Mouse (Mus musculus) kidney, adult 2 months (tissue): ENCODE data around the gene Slc25a30. TPM values are rescaled to one million over a fixed set of nuclear protein-coding genes. Genes with fewer than 3 reads are reported as not detected.

ENCODE experiments used
- DNase-seq: peaks from one replicate; pipeline ENCODE4 v3.0.0; 2021
- H3K27ac ChIP-seq: fragments of 200-500 bp; 2 replicates; pipeline ENCODE4 v1.5.1; 2012; ENCODE audit warnings: low read depth, low read length, control low read depth, inconsistent platforms; ENCODE audit not compliant: insufficient read depth
- H3K27me3 ChIP-seq: fragments of 200-500 bp; replicated peaks from 2 replicates; pipeline ENCODE4 v1.6.1; 2012; ENCODE audit warnings: mild to moderate bottlenecking, moderate library complexity, low read length, inconsistent platforms; ENCODE audit not compliant: control insufficient read depth, insufficient read depth
- H3K36me3 ChIP-seq: fragments of 200-500 bp; 2 replicates; pipeline ENCODE4 v1.6.1; 2012; ENCODE audit warnings: mild to moderate bottlenecking, moderate library complexity, low read length, inconsistent platforms; ENCODE audit not compliant: control insufficient read depth, insufficient read depth
- H3K4me1 ChIP-seq: fragments of 200-500 bp; 2 replicates; pipeline ENCODE4 v1.6.1; 2011; ENCODE audit warnings: low read length; ENCODE audit not compliant: control insufficient read depth, insufficient read depth
- H3K4me3 ChIP-seq: fragments of 200-500 bp; 2 replicates; pipeline ENCODE4 v1.5.1; 2011; ENCODE audit warnings: mild to moderate bottlenecking, low read depth, low read length, control low read depth; ENCODE audit not compliant: insufficient read depth
- CTCF ChIP-seq: fragments of 200-500 bp; conservative IDR thresholded peaks from 2 replicates; pipeline ENCODE4 v1.5.1; 2011; ENCODE audit warnings: low read depth, mild to moderate bottlenecking, control low read depth, low read length, moderate library complexity, mixed read lengths; ENCODE audit not compliant: insufficient read depth, insufficient read length
- POLR2A ChIP-seq: fragments of 200-500 bp; IDR thresholded peaks from one replicate; pipeline ENCODE4 v1.6.1; 2011; ENCODE audit warnings: low read depth, low read length, control low read depth
- WGBS: fragments of 180-500 bp; shearing (Covaris S2); methylation state at CpG from one replicate; pipeline ENCODE4 v1.1.7; 2018; 5-methylcytosine and 5-hydroxymethylcytosine counted together
- polyA plus RNA-seq: library from polyadenylated mRNA; depleted of rRNA; stranded (reverse); fragments of >200 nt; gene quantifications from 2 replicates; pipeline ENCODE4 v1.2.3, GENCODE M21; 2012

Slc25a30 gene
- polyA plus RNA-seq, 1 experiment: 29.6 TPM

- Histone ChIP-seq H3K4me3 (no peak overlapping the region), H3K4me1 (peaks cover 8% of the 10 kb centered on the region), H3K27me3 (no peaks in the 10 kb centered on the region), H3K27ac (no peak overlapping the region), H3K36me3 (no peaks in the 10 kb centered on the region)
- WGBS: 89% methylated on average over 2 of the region's 2 CpGs
- TF ChIP-seq CTCF: no peak
- TF ChIP-seq POLR2A: no peak
- no peak for DNase-seq
These were observed 31.7 kb upstream of the Slc25a30 start for GRCm38 (mm10) chr14:75818528-75818927.

DNA sequence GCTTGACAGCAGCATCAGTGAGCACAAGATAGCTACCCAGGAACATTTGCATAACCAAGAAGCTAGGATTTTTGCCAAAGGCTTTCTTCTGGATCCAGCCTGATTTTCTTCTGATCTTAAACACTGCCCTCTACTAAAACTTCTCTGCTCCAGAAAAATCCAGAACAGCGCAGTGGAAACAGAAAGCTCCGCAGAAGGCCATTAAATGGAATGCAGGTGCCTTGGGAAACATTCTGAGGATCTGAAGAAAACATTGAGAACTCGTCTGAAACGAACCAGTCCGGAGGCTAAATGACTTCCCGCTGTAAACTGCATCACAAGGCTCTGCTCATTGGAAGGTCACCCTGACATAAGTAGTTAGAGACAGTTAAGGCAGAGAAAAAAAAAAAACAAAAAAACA lies 23.1 kb upstream of the Slc25a30 start:
- no peak overlapping the region for H3K4me3 ChIP-seq
- H3K27me3 ChIP-seq: no peaks in the 10 kb centered on the region
- 40% methylated on average over 6 of the region's 6 CpGs for WGBS
- TF ChIP-seq CTCF (no peak), POLR2A (no peak)
- H3K4me1 ChIP-seq: peaks cover 11% of the 10 kb centered on the region
- no peaks in the 10 kb centered on the region for H3K36me3 ChIP-seq
- peak overlapping the region; percentile 29; the same call in 1 of the 2 replicates for H3K27ac ChIP-seq
- peak; percentile 70 for DNase-seq

- Histone ChIP-seq H3K4me3 (no peak overlapping the region), H3K27me3 (no peaks in the 10 kb centered on the region), H3K27ac (peak overlapping the region; percentile 14; the same call in 1 of the 2 replicates), H3K36me3 (no peaks in the 10 kb centered on the region), H3K4me1 (peaks cover 17% of the 10 kb centered on the region; the same call in 1 of the 2 replicates)
- 23% methylated on average over 8 of the region's 8 CpGs for WGBS
- DNase-seq: peak; percentile 91
- TF ChIP-seq POLR2A (no peak), CTCF (peak; percentile 46)
These were observed 21.0 kb upstream of the Slc25a30 start for GRCm38 (mm10) chr14:75807800-75808199.

- no peak for TF ChIP-seq CTCF
- Histone ChIP-seq H3K4me3 (no peak overlapping the region), H3K27me3 (no peaks in the 10 kb centered on the region), H3K27ac (peak overlapping the region; percentile 85), H3K36me3 (no peaks in the 10 kb centered on the region), H3K4me1 (peaks cover 38% of the 10 kb centered on the region)
- WGBS: 19% methylated on average over 5 of the region's 5 CpGs
- peak; percentile 91 for DNase-seq
These were observed 11.0 kb upstream of the Slc25a30 start for GRCm38 (mm10) chr14:75797769-75798386.

DNA sequence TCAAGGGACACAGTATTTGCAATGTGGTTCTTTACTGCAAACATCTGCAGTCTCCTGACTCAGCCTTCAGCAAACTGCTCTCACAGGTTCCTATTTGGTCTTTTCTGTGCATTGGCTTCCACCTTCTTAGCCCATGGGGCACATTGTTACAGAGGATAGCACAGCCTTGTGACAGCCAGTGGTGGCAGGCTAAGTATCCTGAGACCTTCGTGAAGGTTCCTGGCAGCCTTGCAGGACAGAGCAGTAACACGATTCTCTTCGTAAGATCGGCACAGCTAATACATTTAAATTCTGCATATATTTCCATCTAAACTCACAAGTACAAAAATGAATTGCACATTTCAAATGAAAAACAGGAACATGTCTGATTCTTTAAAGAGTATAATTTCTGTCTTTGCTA lies 9.1 kb upstream of the Slc25a30 start:
- Histone ChIP-seq H3K4me3 (no peak overlapping the region), H3K4me1 (peaks cover 24% of the 10 kb centered on the region), H3K36me3 (no peaks in the 10 kb centered on the region), H3K27ac (no peak overlapping the region), H3K27me3 (no peaks in the 10 kb centered on the region)
- no peak for TF ChIP-seq CTCF
- TF ChIP-seq POLR2A: no peak
- WGBS: 74% methylated on average over 4 of the region's 4 CpGs
- no peak for DNase-seq

DNA sequence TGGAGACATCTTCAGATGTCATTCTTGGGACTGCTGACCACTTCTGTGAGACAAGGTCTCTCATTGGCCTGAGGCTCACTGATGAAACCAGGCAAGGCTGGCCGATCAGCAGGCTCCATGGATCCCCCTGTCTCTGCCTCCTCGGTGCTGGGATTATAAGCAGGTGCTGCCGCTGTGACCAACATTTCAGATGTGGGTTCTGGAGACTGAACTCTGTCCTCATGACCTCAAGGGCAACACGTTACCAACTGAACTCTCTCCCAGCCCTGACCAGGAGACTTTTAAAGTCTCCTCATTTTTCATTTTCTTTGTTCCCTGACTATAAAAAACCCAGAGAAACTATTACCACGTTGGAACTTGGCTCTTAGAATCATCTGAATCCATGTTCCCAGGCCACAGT lies 7.9 kb upstream of the Slc25a30 start:
- 27% methylated on average over 5 of the region's 5 CpGs for WGBS
- TF ChIP-seq CTCF (no peak), POLR2A (no peak)
- peak overlapping the region; percentile 98 for H3K27ac ChIP-seq
- H3K27me3 ChIP-seq: no peaks in the 10 kb centered on the region
- H3K36me3 ChIP-seq: no peaks in the 10 kb centered on the region
- H3K4me1 ChIP-seq: peaks cover 24% of the 10 kb centered on the region
- H3K4me3 ChIP-seq: no peak overlapping the region
- peak; percentile 70 for DNase-seq

GRCm38 (mm10) chr14:75794324-75794723 lies 7.5 kb upstream of the Slc25a30 start:
- no peaks in the 10 kb centered on the region for H3K27me3 ChIP-seq
- WGBS: 41% methylated on average over 6 of the region's 6 CpGs
- no peak overlapping the region for H3K4me3 ChIP-seq
- no peaks in the 10 kb centered on the region for H3K36me3 ChIP-seq
- H3K4me1 ChIP-seq: peaks cover 24% of the 10 kb centered on the region
- TF ChIP-seq CTCF (no peak), POLR2A (no peak)
- peak; percentile 76 for DNase-seq
- peak overlapping the region; percentile 98 for H3K27ac ChIP-seq

GRCm38 (mm10) chr14:75793110-75793509 lies 6.3 kb upstream of the Slc25a30 start:
- Histone ChIP-seq H3K4me1 (peaks cover 22% of the 10 kb centered on the region), H3K27me3 (no peaks in the 10 kb centered on the region), H3K4me3 (no peak overlapping the region), H3K36me3 (no peaks in the 10 kb centered on the region), H3K27ac (no peak overlapping the region)
- no peak for DNase-seq
- TF ChIP-seq POLR2A (no peak), CTCF (no peak)
- WGBS: 90% methylated on average over 4 of the region's 4 CpGs
